Mouse (Mus musculus) lung, embryonic 14.5 days (tissue): ENCODE measurements around the gene Nxt1. TPM values are rescaled to one million over a fixed set of nuclear protein-coding genes. Genes with fewer than 3 reads are reported as not detected.

Source experiments
- ATAC-seq: fragments of 200-750 bp; cut with Nextera tagmentation; 2 replicates; pipeline ENCODE4 v1.8.0; 2017; ENCODE audit warnings: mild to moderate bottlenecking, moderate TSS enrichment, moderate library complexity; ENCODE audit not compliant: insufficient read depth
- DNase-seq: peaks from one replicate; pipeline ENCODE4 v3.0.0-alpha.2; 2015
- H3K27ac ChIP-seq: fragments of 300-500 bp; sonication (generic); 2 replicates; pipeline ENCODE4 v1.5.1; 2014; ENCODE audit warnings: low read depth, mild to moderate bottlenecking, moderate library complexity
- H3K27me3 ChIP-seq: fragments of 300-500 bp; sonication (generic); 2 replicates; pipeline ENCODE4 v1.6.1; 2014; ENCODE audit warnings: low read length, control low read depth; ENCODE audit not compliant: insufficient read depth
- H3K36me3 ChIP-seq: fragments of 300-500 bp; sonication (generic); 2 replicates; pipeline ENCODE4 v1.6.1; 2014; ENCODE audit warnings: control low read depth; ENCODE audit not compliant: insufficient read depth
- H3K4me1 ChIP-seq: fragments of 300-500 bp; sonication (generic); 2 replicates; pipeline ENCODE4 v1.6.1; 2014; ENCODE audit warnings: antibody characterized with exemption, control low read depth; ENCODE audit not compliant: insufficient read depth
- H3K4me2 ChIP-seq: fragments of 300-500 bp; sonication (generic); 2 replicates; pipeline ENCODE4 v1.6.1; 2014; ENCODE audit warnings: mild to moderate bottlenecking
- H3K4me3 ChIP-seq: fragments of 300-500 bp; sonication (generic); 2 replicates; pipeline ENCODE4 v1.5.1; 2014; ENCODE audit warnings: low read depth, low read length
- H3K9ac ChIP-seq: fragments of 300-500 bp; sonication (generic); 2 replicates; pipeline ENCODE4 v1.6.1; 2014
- H3K9me3 ChIP-seq: fragments of 300-500 bp; sonication (generic); 2 replicates; pipeline ENCODE4 v1.6.1; 2016; ENCODE audit warnings: low read depth, low read length, control low read depth
- CTCF ChIP-seq: IDR thresholded peaks from 2 replicates; pipeline ENCODE4 v1.5.1; 2016; ENCODE audit warnings: antibody characterized with exemption, low read depth
- WGBS: fragments of 180-500 bp; shearing (Covaris S2); extraction: QIAGEN DNeasy Blood & Tissue Kit; methylation state at CpG from one replicate; pipeline ENCODE4 v1.1.7; 2014; 5-methylcytosine and 5-hydroxymethylcytosine counted together
- polyA plus RNA-seq: library from polyadenylated mRNA; unstranded; fragments of >200 nt; fragmentation: Nextera tagmentation; extraction: Ambion mirVana; gene quantifications from 2 replicates; pipeline ENCODE4 v1.2.1, GENCODE M21; 2014

Gene Nxt1
- polyA plus RNA-seq, 1 experiment from 2014 or later, result 115 TPM

- H3K4me1 ChIP-seq, result 0 out of 2 replicates have a peak, but pooled peaks cover 4% of the 10 kb centered on the region
- H3K9ac ChIP-seq, result peak within 1 kb of the TSS; percentile 73
- peaks cover 38% of the 10 kb centered on the region for H3K36me3 ChIP-seq
- peak; percentile 100 for DNase-seq
- peak; percentile 47 for TF ChIP-seq CTCF
- H3K4me3 ChIP-seq, result peak within 1 kb of the TSS; percentile 76
- no peaks in the 10 kb centered on the region for H3K27me3 ChIP-seq
- under 1% methylated on average over 39 of the region's 39 CpGs for WGBS
- peak within 1 kb of the TSS; percentile 93 for H3K27ac ChIP-seq
- H3K9me3 ChIP-seq, result no peaks in the 10 kb centered on the region
- peak; percentile 96 for ATAC-seq
- peak within 1 kb of the TSS; percentile 89 for H3K4me2 ChIP-seq
These were observed 8.4 kb downstream of the Nxt1 start, which contains the start of gene Gzf1 for GRCm38 (mm10) chr2:148680775-148681291. Gene Gzf1 (plus strand): TSS chr2:148681023.

DNA sequence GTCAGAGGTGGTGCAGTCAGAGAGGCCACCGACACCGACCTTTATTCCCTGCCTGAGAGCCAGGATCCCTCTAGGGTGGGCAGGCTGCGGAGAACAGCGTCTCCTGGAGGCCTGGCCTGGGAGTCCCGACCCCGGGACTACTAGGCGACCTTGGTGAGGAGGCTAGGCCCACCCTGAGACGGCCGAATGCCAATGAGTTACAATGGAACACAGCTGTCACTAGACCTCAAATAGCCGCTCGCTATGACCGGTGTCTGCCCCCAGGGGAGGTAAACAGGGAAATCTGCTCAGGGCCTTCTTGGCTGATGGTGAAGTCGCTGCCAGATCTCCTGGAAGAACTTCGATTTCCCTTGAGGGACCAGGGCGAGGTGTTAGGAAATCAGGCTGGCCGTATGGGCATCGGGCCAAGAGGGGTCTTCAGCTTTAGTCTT lies 9.1 kb downstream of the Nxt1 start:
- H3K4me1 ChIP-seq, result 0 out of 2 replicates have a peak, but pooled peaks cover 4% of the 10 kb centered on the region
- peak overlapping the region; percentile 73 for H3K9ac ChIP-seq
- 5% methylated on average over 17 of the region's 17 CpGs for WGBS
- peak; percentile 64 for TF ChIP-seq CTCF
- DNase-seq (peak; percentile 67), ATAC-seq (peak; percentile 70)
- H3K4me2 ChIP-seq, result peak overlapping the region; percentile 89
- H3K36me3 ChIP-seq, result peaks cover 38% of the 10 kb centered on the region
- no peaks in the 10 kb centered on the region for H3K27me3 ChIP-seq
- H3K9me3 ChIP-seq, result no peaks in the 10 kb centered on the region
- peak overlapping the region; percentile 76 for H3K4me3 ChIP-seq
- peak overlapping the region; percentile 65; the same call in 1 of the 2 replicates for H3K27ac ChIP-seq

GRCm38 (mm10) chr2:148683031-148683430 lies 10.6 kb downstream of the Nxt1 start:
- H3K27me3 ChIP-seq, result no peaks in the 10 kb centered on the region
- no peak overlapping the region for H3K4me2 ChIP-seq
- H3K9ac ChIP-seq, result no peak overlapping the region
- H3K4me1 ChIP-seq, result no peaks in the 10 kb centered on the region
- no peak for ATAC-seq
- no peak overlapping the region for H3K4me3 ChIP-seq
- H3K36me3 ChIP-seq, result peaks cover 42% of the 10 kb centered on the region
- no peak for TF ChIP-seq CTCF
- WGBS, result 81% methylated on average over 1 of the region's 1 CpGs
- DNase-seq, result no peak
- H3K27ac ChIP-seq, result no peak overlapping the region
- no peaks in the 10 kb centered on the region for H3K9me3 ChIP-seq

DNA sequence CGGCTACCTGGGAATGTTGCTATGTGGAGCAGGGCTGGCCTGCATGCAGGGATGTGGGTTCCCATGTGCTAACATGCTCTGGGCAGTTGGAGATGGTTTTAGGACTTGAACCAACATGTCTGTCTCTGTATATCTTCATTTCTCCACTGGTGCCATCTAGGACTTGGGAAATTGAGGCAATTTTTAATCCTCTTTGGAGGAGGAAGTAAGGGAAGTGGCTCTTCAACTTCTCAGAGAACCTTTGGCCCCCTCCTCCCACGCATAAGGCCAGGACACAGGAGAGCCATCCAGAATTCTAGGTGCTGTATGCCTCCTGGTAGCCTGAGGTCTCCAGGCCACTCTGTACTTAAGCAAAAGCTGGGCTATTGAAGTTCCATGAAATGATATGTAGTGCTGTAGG lies 12.6 kb downstream of the Nxt1 start:
- no peaks in the 10 kb centered on the region for H3K9me3 ChIP-seq
- no peaks in the 10 kb centered on the region for H3K4me1 ChIP-seq
- H3K27ac ChIP-seq, result no peak overlapping the region
- ATAC-seq, result no peak
- no peak for DNase-seq
- peaks cover 52% of the 10 kb centered on the region for H3K36me3 ChIP-seq
- TF ChIP-seq CTCF, result no peak
- H3K27me3 ChIP-seq, result no peaks in the 10 kb centered on the region
- H3K4me3 ChIP-seq, result no peak overlapping the region
- no peak overlapping the region for H3K4me2 ChIP-seq
- H3K9ac ChIP-seq, result no peak overlapping the region
- 89% methylated on average over 2 of the region's 2 CpGs for WGBS

DNA sequence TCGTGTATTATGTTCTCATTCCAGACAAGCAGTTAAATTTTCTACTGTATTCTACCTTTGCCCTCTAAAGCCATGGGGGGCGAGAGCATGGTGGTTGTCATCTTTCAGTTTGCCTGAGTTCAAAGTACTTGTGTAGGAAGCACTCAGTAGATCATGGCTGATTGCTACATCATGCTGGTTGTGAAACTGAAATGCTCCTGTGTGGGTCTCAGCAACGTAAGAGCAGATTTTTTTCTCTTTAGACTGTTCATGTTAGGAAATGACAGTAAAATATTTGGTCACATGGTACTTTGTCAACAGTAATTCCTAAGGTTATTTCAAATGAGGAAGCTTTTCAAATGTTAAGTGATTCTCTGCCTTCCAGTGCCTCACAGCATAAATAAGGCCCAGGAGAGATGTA lies 13.3 kb downstream of the Nxt1 start:
- no peak for TF ChIP-seq CTCF
- H3K9ac ChIP-seq, result no peak overlapping the region

DNA sequence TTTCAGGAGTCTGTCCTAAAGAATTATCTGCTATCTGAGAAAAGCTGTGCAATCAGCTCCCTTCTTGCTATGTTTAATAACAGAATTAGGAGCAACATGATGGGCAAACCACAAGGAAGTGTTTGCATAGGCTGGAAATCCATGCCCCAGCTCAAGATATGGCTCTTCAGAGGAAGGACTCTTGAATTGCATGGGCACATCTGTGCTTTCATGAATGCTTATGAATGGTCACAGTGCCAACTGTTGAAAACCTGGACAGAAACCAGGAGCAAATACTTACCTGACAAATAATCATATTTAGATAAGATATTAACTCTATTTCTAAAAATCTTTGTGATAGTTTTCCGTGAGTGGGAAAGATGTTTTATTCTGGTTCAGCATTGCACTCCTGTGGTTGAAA lies 14.5 kb downstream of the Nxt1 start:
- no peak overlapping the region for H3K9ac ChIP-seq
- peaks cover 71% of the 10 kb centered on the region for H3K36me3 ChIP-seq
- WGBS, result 88% methylated on average over 1 of the region's 1 CpGs
- H3K27ac ChIP-seq, result no peak overlapping the region
- H3K9me3 ChIP-seq, result no peaks in the 10 kb centered on the region
- no peak for DNase-seq
- no peak for ATAC-seq
- H3K4me3 ChIP-seq, result no peak overlapping the region
- no peak for TF ChIP-seq CTCF
- no peaks in the 10 kb centered on the region for H3K4me1 ChIP-seq
- no peaks in the 10 kb centered on the region for H3K27me3 ChIP-seq
- H3K4me2 ChIP-seq, result no peak overlapping the region

More for the DNA sequence above, 13.3 kb downstream of the Nxt1 start:
- H3K27ac ChIP-seq, result no peak overlapping the region
- H3K27me3 ChIP-seq, result no peaks in the 10 kb centered on the region
- H3K9me3 ChIP-seq, result no peaks in the 10 kb centered on the region
- H3K4me2 ChIP-seq, result no peak overlapping the region
- DNase-seq, result no peak
- no peaks in the 10 kb centered on the region for H3K4me1 ChIP-seq
- H3K4me3 ChIP-seq, result no peak overlapping the region
- H3K36me3 ChIP-seq, result peaks cover 59% of the 10 kb centered on the region
- 82% methylated on average over 3 of the region's 3 CpGs for WGBS
- no peak for ATAC-seq

- Histone ChIP-seq H3K4me2 (no peak overlapping the region), H3K27me3 (no peaks in the 10 kb centered on the region), H3K36me3 (peaks cover 79% of the 10 kb centered on the region), H3K9ac (no peak overlapping the region), H3K4me3 (no peak overlapping the region), H3K4me1 (no peaks in the 10 kb centered on the region), H3K9me3 (no peaks in the 10 kb centered on the region), H3K27ac (no peak overlapping the region)
- 92% methylated on average over 5 of the region's 5 CpGs for WGBS
- no peak for ATAC-seq
- no peak for TF ChIP-seq CTCF
- DNase-seq, result no peak
These were observed 15.6 kb downstream of the Nxt1 start for GRCm38 (mm10) chr2:148687971-148688370.
